Mouse (Mus musculus): Measurements from ENCODE around the gene Nup210l.

DNA sequence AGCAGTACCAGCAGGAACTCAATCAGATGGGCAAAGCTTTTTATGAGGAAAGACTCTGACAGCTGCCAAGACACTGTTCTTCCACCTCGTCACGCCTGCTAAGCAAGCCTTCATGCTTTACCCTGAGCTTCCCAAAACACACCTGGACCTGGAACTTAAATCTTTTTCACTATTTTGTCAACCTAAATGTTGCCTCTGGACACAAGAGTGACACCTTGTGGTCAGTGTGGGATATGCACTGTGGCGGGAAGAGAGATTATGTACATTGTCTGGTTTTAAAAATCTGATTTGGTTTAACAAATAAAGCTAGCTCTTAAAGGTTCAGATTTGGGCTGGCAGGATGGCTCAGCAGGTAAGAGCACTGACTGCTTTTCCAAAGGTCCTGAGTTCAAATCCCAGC is 38.4 kb upstream of the Nup210l start:
- no peak for TF ChIP-seq MYOG (IDR thresholded peaks at IDR 0.05; ENCODE audit: control insufficient read depth in 1 of 3, insufficient read depth in 1 of 3, insufficient read length in 2 of 3, low read depth in 2 of 3)
- TF ChIP-seq POLR2A (IDR thresholded peaks at IDR 0.05; ENCODE audit: insufficient read length, low read depth), result no peak
- no peak for TF ChIP-seq E2F4 (IDR thresholded peaks at IDR 0.05; ENCODE audit: insufficient read depth)

Measured in myocyte (in vitro differentiated cells).